Mouse (Mus musculus) intestine, postnatal 0 days (tissue): Measurements from ENCODE around the gene Wipf2. TPM values are rescaled to one million over a fixed set of nuclear protein-coding genes. Genes with fewer than 3 reads are reported as not detected.

Experiments used
- ATAC-seq: fragments of 200-750 bp; cut with Nextera tagmentation; 2 replicates; pipeline ENCODE4 v1.8.0; 2017; ENCODE audit warnings: mild to moderate bottlenecking, moderate TSS enrichment, moderate library complexity
- H3K27ac ChIP-seq: fragments of 300-500 bp; sonication (generic); 2 replicates; pipeline ENCODE4 v1.5.1; 2014; ENCODE audit warnings: mild to moderate bottlenecking, low read depth, low read length, moderate library complexity
- H3K27me3 ChIP-seq: fragments of 300-500 bp; sonication (generic); replicated peaks from 2 replicates; pipeline ENCODE4 v1.6.1; 2014; ENCODE audit warnings: low read length, mixed read lengths; ENCODE audit not compliant: control insufficient read depth, insufficient read depth
- H3K36me3 ChIP-seq: fragments of 300-500 bp; sonication (generic); 2 replicates; pipeline ENCODE4 v1.6.1; 2014; ENCODE audit warnings: mild to moderate bottlenecking, moderate library complexity; ENCODE audit not compliant: control insufficient read depth, insufficient read depth
- H3K4me1 ChIP-seq: fragments of 300-500 bp; sonication (generic); replicated peaks from 2 replicates; pipeline ENCODE4 v1.6.1; 2014; ENCODE audit warnings: antibody characterized with exemption, low read length, mixed read lengths; ENCODE audit not compliant: control insufficient read depth, insufficient read depth
- H3K4me2 ChIP-seq: fragments of 300-500 bp; sonication (generic); replicated peaks from 2 replicates; pipeline ENCODE4 v1.6.1; 2014; ENCODE audit warnings: low read depth, mild to moderate bottlenecking, moderate library complexity
- H3K4me3 ChIP-seq: fragments of 300-500 bp; sonication (generic); 2 replicates; pipeline ENCODE4 v1.5.1; 2014; ENCODE audit warnings: low read depth, low read length
- H3K9ac ChIP-seq: fragments of 300-500 bp; sonication (generic); 2 replicates; pipeline ENCODE4 v1.6.1; 2014; ENCODE audit warnings: mild to moderate bottlenecking, low read depth, low read length
- H3K9me3 ChIP-seq: fragments of 300-500 bp; sonication (generic); 2 replicates; pipeline ENCODE4 v1.6.1; 2016; ENCODE audit warnings: mixed run types; ENCODE audit not compliant: control insufficient read depth
- CTCF ChIP-seq: sonication (generic); IDR thresholded peaks from 2 replicates; pipeline ENCODE4 v1.5.1; 2016; ENCODE audit warnings: low read depth, mild to moderate bottlenecking, control low read depth, antibody characterized with exemption, moderate library complexity
- WGBS: fragments of 180-500 bp; shearing (Covaris S2); extraction: QIAGEN DNeasy Blood & Tissue Kit; methylation state at CpG from one replicate; pipeline ENCODE4 v1.1.7; 2014; 5-methylcytosine and 5-hydroxymethylcytosine counted together
- polyA plus RNA-seq: library from polyadenylated mRNA; unstranded; fragments of >200 nt; fragmentation: Nextera tagmentation; extraction: Ambion mirVana; gene quantifications from 2 replicates; pipeline ENCODE4 v1.2.1, GENCODE M21; 2015

Gene Wipf2
- polyA plus RNA-seq, 1 experiment from 2014 or later = 3.9 TPM

DNA sequence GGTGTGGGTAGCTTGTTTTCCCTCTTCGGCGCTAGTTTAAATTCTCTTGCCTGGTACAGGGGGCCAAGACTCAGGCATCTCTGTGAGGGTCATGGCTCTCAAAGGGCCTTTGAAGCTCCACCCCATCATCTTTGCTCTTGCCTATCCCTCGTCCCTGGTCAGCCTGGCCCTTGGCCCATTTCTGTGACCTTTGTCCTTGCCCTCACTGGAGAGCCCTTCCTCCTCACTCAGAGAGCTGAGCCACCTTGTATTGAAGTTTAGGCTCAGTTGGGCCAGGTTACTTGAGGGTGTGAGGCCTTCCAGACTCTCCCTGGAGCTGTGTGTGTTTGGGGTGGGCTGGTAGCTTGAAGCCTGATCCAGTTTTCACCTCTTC lies 82.2 kb downstream of the Wipf2 start:
- H3K4me2 ChIP-seq = no peak overlapping the region

DNA sequence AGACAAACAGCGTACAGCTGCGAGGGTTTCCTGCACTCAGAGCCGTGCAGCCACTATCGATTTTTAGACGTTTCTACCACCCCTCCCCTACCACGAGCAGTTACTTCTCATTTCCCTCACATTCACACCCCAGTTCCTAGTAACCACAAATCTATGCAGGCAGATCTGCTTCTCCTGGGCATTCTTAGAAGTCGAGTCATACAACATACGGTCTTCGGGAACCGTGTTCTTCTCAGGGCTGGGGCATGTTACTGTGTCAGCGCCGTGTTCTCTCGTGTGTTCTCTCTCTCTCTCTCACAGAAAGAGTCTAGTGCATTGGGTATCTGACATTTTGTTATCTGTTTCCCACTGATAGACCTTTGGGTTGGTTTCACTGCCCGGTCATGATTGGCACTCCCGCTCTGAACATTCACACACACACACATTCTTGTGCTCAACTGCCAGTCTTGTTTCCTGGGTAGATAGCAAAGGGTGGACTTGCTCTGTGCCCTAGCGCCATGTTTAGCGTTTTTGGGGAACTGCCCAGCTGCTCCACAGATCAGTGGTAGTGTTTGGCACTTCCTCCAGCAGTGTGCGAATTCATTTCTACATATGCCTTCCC lies 84.6 kb downstream of the Wipf2 start:
- Histone ChIP-seq H3K9ac (no peak overlapping the region), H3K9me3 (no peaks in the 10 kb centered on the region), H3K4me2 (0 out of 2 replicates have a peak overlapping the region, but pooled peaks have one; percentile 6), H3K4me3 (no peak overlapping the region), H3K27ac (no peak overlapping the region), H3K36me3 (peaks cover 7% of the 10 kb centered on the region; the same call in 1 of the 2 replicates), H3K27me3 (no peaks in the 10 kb centered on the region), H3K4me1 (peaks cover 20% of the 10 kb centered on the region; the same call in 1 of the 2 replicates)
- no peak for TF ChIP-seq CTCF
- no peak for ATAC-seq
- WGBS = 42% methylated on average over 18 of the region's 18 CpGs

More for the DNA sequence above, 82.2 kb downstream of the Wipf2 start:
- Histone ChIP-seq H3K4me3 (no peak overlapping the region), H3K9ac (no peak overlapping the region), H3K4me1 (peaks cover 30% of the 10 kb centered on the region), H3K36me3 (peaks cover 3% of the 10 kb centered on the region; the same call in 1 of the 2 replicates), H3K27ac (peak overlapping the region; percentile 41; the same call in 1 of the 2 replicates), H3K9me3 (no peaks in the 10 kb centered on the region), H3K27me3 (no peaks in the 10 kb centered on the region)
- ATAC-seq = no peak
- TF ChIP-seq CTCF = no peak
- WGBS = 56% methylated on average over 3 of the region's 3 CpGs

DNA sequence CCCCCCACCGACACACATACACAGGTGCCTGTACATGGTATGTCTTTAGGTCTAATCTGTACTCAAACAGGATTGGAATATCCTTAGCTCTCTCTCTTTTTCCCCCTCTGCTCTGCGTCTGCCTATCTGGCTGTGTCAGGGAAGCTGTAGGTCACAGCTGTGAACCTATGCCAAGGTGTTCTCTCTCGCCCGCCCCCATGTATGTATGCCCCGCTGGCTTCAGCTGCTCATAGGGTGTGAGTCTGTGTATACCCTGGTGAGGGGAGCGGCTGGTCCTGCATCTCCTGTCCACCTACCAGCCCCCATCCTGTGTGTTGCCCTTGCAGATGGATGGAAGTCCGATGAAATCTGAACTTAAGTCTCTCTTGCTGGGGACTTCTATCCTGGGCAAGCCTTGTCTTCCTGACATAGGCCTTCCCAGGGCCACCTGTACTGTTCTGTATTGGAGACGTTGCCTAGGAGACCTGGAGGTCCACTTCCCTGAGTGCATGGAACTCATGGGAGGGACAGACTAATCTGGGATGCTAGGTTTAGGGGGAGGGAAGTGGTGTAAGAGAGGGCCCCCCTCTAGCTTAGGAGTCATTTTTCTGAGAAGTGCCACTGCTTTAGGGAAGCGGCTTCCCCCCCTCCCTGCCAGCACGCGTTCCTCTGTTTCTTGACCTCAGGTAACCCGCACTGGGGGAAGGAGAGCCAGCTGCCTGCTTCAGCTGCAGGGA lies 86.0 kb downstream of the Wipf2 start:
- Histone ChIP-seq H3K9ac (no peak overlapping the region), H3K4me1 (peaks cover 23% of the 10 kb centered on the region), H3K27ac (no peak overlapping the region), H3K9me3 (no peaks in the 10 kb centered on the region), H3K4me3 (no peak overlapping the region), H3K36me3 (peaks cover 7% of the 10 kb centered on the region; the same call in 1 of the 2 replicates), H3K4me2 (no peak overlapping the region), H3K27me3 (no peaks in the 10 kb centered on the region)
- WGBS = 83% methylated on average over 10 of the region's 12 CpGs
- TF ChIP-seq CTCF = no peak
- no peak for ATAC-seq

DNA sequence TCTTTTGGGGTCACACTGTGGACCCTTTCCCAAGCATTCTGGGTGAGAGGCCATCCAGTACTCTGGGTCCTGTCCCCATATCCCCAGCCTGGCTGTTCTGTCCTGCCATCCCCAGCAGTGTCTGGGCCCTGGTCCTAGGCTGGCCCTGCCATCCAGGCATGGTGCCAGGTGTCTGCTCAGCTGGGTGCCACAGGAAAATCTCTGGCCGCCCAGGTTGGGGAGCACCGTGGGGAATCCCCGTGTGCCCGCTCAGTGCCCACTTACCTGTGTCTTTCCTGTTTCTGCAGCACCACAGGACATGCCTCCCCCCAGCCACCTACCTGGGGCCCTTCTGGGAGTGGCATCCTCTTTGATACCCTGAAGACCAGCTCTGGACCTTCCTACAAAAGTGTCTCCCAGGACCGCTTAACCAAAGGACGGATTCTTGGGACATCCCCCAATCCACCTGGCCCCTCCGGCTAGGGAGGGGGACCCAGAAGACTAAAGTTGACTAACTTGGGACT lies 86.6 kb downstream of the Wipf2 start:
- Histone ChIP-seq H3K27ac (0 out of 2 replicates have a peak overlapping the region, but pooled peaks have one; percentile 5), H3K36me3 (peaks cover 7% of the 10 kb centered on the region; the same call in 1 of the 2 replicates), H3K9me3 (no peaks in the 10 kb centered on the region), H3K4me3 (no peak overlapping the region), H3K4me1 (peaks cover 28% of the 10 kb centered on the region), H3K9ac (no peak overlapping the region), H3K4me2 (no peak overlapping the region), H3K27me3 (no peaks in the 10 kb centered on the region)
- TF ChIP-seq CTCF = no peak
- 82% methylated on average over 7 of the region's 7 CpGs for WGBS
- no peak for ATAC-seq

DNA sequence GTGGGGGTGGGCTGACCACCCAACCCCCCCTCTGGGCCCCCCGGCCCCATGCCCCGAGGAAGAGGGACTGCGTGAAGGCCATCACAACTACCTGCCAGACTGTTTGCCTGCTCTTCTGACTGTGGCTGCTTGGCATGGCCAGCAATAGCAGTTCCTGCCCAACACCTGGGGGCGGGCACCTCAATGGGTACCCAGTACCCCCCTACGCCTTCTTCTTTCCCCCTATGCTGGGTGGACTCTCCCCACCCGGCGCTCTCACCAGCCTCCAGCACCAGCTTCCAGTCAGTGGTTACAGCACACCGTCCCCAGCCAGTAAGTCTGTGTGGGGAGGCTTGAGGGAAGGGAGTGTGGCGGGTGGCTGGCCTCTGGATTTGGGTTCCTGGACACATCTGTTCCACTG lies 87.0 kb downstream of the Wipf2 start:
- Histone ChIP-seq H3K9me3 (no peaks in the 10 kb centered on the region), H3K4me3 (no peak overlapping the region), H3K4me2 (no peak overlapping the region), H3K9ac (no peak overlapping the region), H3K27me3 (no peaks in the 10 kb centered on the region), H3K4me1 (peaks cover 28% of the 10 kb centered on the region), H3K36me3 (peaks cover 7% of the 10 kb centered on the region; the same call in 1 of the 2 replicates), H3K27ac (0 out of 2 replicates have a peak overlapping the region, but pooled peaks have one; percentile 37)
- 80% methylated on average over 9 of the region's 9 CpGs for WGBS
- no peak for TF ChIP-seq CTCF
- ATAC-seq = no peak
